In the genomic region with DNA sequence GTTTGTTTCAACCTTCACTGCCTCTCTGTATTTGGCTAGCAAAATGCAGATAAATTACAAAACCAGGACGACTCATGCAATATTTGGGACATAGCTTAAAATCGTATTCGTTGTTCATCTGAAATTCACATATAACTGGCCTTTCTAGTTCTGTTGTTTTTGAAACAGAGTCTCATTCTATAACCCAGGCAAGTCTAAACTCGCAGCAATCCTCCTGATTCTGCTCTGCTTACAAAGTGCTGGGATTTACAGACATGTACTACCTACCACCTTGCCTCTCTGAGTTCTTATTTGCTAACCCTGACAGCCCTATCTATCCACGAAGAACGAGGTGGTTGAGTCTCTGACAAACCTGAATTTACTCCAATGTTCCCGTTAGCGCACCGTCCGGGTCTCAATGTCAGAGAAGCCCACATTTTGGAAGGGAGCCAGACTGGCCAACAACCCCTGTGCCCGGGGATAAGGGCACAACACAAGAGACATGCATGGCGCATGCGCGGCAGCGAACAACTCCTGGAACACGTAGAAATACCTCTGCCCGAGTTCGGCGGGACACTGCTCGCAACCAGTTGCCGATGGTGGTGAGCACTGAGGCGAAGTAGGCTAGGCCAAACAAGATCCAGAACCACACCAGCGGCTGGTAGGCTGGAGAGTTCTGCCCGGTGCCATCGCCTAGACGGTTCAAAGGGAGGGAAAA, we compare ENCODE assay signal across 9 mouse cellular contexts. TPM values are rescaled to one million over a fixed set of nuclear protein-coding genes. Genes with fewer than 3 reads are reported as not detected.
DNase-seq lines count a peak whose midpoint lies in the region; TF ChIP-seq lines count a peak whose summit lies in the region.
"Had no signal": no experiment of that assay in that cellular context is flagged by ENCODE, and none has a peak within 500 bp of the region (broad histone marks: within the 10 kb centered on the region; RNA-seq: fewer than 3 reads in every experiment).

No protein-coding gene starts in this region.

- peaks cover 54% of the 10 kb centered on the region for H3K4me1 ChIP-seq in midbrain, embryonic 10.5 days
- H3K4me1 ChIP-seq in cerebellum, adult 2 months (ENCODE audit: control insufficient read depth, insufficient read depth, low read length) = peaks cover 4% of the 10 kb centered on the region; the same call in 1 of the 2 replicates

- H3K36me3 ChIP-seq in midbrain, embryonic 10.5 days = no peaks in the 10 kb centered on the region
- H3K36me3 ChIP-seq: G1E had no signal

- no peak overlapping the region for H3K27ac ChIP-seq in midbrain, embryonic 10.5 days (replicated peaks)
- no peak overlapping the region for H3K27ac ChIP-seq in cerebellum, adult 2 months (ENCODE audit: insufficient read depth, low read length)

- H3K4me3 ChIP-seq in midbrain, embryonic 10.5 days = peak overlapping the region; percentile 42
- no peak overlapping the region for H3K4me3 ChIP-seq in cerebellum, adult 2 months (replicated peaks; ENCODE audit: insufficient read depth, low read depth, low read length)

- no peak for TF ChIP-seq POLR2A in cerebellum, adult 2 months (IDR thresholded peaks at IDR 0.05; ENCODE audit: borderline replicate concordance, insufficient read depth, low read length)

- WGBS in midbrain, embryonic 10.5 days = 9% methylated on average over 26 of the region's 26 CpGs
- WGBS in cerebellum, adult 2 months = 40% methylated on average over 26 of the region's 26 CpGs

- peak; percentile 72 for DNase-seq in kidney, adult 11 months
- no peak for DNase-seq in kidney, adult 8-10 months
- peak; percentile 83 for DNase-seq in fat pad, adult 2 months (ENCODE audit: extremely low read depth, low read depth, low spot score)
- peak; percentile 63 for DNase-seq in kidney, adult 18-20 months
- peak; percentile 45 for DNase-seq in midbrain, embryonic 10.5 days (ENCODE audit: low spot score)
- DNase-seq in urinary bladder, postnatal 36 days (ENCODE audit: low spot score in 2 of 2) = peak; percentile 67 to 74
- DNase-seq in cerebellum, adult 2 months = no peak
- DNase-seq in right cerebral cortex, postnatal 36 days (ENCODE audit: low spot score in 2 of 2) = no peak

- H3K9me3 ChIP-seq in midbrain, embryonic 10.5 days (replicated peaks) = no peaks in the 10 kb centered on the region; the same call in 1 of the 2 replicates
- H3K9me3 ChIP-seq: G1E had no signal

- H3K27me3 ChIP-seq in midbrain, embryonic 10.5 days (ENCODE audit: low read depth, poor library complexity, severe bottlenecking) = peaks cover 97% of the 10 kb centered on the region
- no peaks in the 10 kb centered on the region; the same call in 1 of the 2 replicates for H3K27me3 ChIP-seq in cerebellum, adult 2 months (ENCODE audit: control insufficient read depth, insufficient read depth, low read length)

- TF ChIP-seq CTCF in cerebellum, adult 2 months (IDR thresholded peaks at IDR 0.05; ENCODE audit: borderline replicate concordance, insufficient read depth, low read depth, low read length) = no peak

RNA-seq across cellular contexts. Expression of gene Catsperz, which starts 1.5 kb away (rescaled TPM):
- 0.35 and 0.43 TPM in 2 replicates for polyA plus RNA-seq in midbrain, embryonic 10.5 days (2016; fragmentation: Nextera tagmentation; extraction: Ambion mirVana)
- 2.8 and 3.2 TPM in 2 replicates for polyA plus RNA-seq in cerebellum, adult 2 months (2012; rRNA removed)
- polyA plus RNA-seq: G1E had no signal

RNA-seq across cellular contexts. Expression of gene Esrra, which starts 5.1 kb away (rescaled TPM):
- 8.9 and 9.5 TPM in 2 replicates for polyA plus RNA-seq in midbrain, embryonic 10.5 days (2016; fragmentation: Nextera tagmentation; extraction: Ambion mirVana)
- 95.3 and 103 TPM in 2 replicates for polyA plus RNA-seq in cerebellum, adult 2 months (2012; rRNA removed)

RNA-seq across cellular contexts. Expression of gene Kcnk4, which starts 7.6 kb away (rescaled TPM):
- 0.11 TPM in 1 of 2 replicates, not detected in the other for polyA plus RNA-seq in midbrain, embryonic 10.5 days (2016; fragmentation: Nextera tagmentation; extraction: Ambion mirVana)
- polyA plus RNA-seq in cerebellum, adult 2 months (2012; rRNA removed) = 5.8 and 5.9 TPM in 2 replicates

RNA-seq across cellular contexts. Expression of gene Bad, which starts 15.0 kb away (rescaled TPM):
- 66.6 and 69.8 TPM in 2 replicates for polyA plus RNA-seq in midbrain, embryonic 10.5 days (2016; fragmentation: Nextera tagmentation; extraction: Ambion mirVana)
- 71.6 and 73.8 TPM in 2 replicates for polyA plus RNA-seq in cerebellum, adult 2 months (2012; rRNA removed)

RNA-seq across cellular contexts. Expression of gene Gpr137, which starts 15.6 kb away (rescaled TPM):
- polyA plus RNA-seq in midbrain, embryonic 10.5 days (2016; fragmentation: Nextera tagmentation; extraction: Ambion mirVana) = 29.5 and 33.9 TPM in 2 replicates
- 125 and 127 TPM in 2 replicates for polyA plus RNA-seq in cerebellum, adult 2 months (2012; rRNA removed)

Comparison
In these comparisons a context has a peak if more than half of its experiments do, and no peak if none do; other contexts are left out.
1. DNase-seq: peak in kidney, adult 11 months (single experiment), fat pad, adult 2 months (single experiment), kidney, adult 18-20 months (single experiment), midbrain, embryonic 10.5 days (single experiment) and urinary bladder, postnatal 36 days (2 of 2); none in kidney, adult 8-10 months (0 of 2), cerebellum, adult 2 months (0 of 2) and right cerebral cortex, postnatal 36 days (0 of 2).